Mouse (Mus musculus): ENCODE data around the gene Olfr738.

The Olfr738 gene

DNA sequence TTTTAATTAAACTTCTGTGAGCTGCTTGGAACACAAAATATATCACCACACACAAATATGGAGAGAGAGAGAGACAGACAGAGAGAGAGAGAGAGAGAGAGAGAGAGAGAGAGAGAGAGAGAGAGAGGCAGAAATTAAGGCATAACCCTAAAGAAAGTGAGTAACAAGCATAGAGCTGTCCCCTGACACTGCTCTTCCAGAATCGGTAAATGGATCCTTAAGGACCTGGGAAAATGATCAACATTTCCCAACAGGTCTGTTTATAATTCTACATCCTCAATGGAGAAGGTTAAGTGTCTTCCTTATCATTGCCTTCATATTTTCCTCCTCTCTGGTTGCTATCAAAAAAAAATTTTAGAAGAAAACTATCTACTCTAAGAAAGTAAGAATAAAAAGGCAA, at the start of gene Olfr738:
TSS of gene Olfr738 (plus strand) at position 301 of the 400 bp plus-strand sequence.
- DNase-seq (ENCODE audit: low spot score) = no peak

DNA sequence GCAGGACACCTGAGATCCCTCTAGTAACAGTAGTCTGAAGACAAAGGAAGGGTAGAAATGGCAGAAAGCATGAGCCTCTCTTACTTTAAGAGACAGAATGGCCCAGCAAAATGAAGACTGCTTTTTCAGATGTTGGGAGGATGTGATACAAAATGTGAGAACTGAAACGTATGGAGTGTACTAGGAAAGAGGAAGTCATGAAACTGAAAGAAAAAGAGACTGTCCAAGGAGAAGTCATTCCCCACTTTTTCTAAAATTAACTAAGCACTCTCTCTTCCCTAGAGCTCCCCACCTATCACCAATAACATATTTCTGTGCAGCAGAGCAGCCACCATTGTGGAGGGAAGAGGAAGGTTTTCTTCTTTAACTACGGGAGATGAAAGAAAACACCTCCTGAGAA, 49.8 kb upstream of the Olfr738 start, which contains the start of gene Tlr11:
TSS of gene Tlr11 (plus strand) at position 322 of the 400 bp plus-strand sequence.
- no peak for DNase-seq (ENCODE audit: low spot score)

- no peak for DNase-seq (ENCODE audit: low spot score)
Observed at GRCm38 (mm10) chr14:50360480-50360879, 46.9 kb upstream of the Olfr738 start.

DNA sequence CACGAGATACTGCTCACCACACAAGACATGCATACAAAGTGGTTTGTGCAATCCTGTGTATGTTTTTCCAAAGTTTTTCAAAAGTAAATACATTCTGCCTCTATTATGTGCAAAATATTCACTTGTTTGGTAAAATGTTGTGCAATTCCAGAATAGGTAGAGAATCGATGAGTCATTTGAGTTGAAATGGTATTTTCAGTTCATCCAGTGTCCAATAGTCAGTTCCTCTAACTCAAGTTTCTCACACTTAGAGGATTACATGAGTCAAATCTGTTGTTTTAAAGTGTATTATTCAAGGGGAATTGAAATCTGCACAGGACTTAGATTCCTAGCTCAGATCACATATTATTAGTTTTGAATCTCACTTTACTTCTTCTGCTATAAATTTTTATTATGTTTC, 43.8 kb upstream of the Olfr738 start:
- DNase-seq (ENCODE audit: low spot score) = no peak

DNA sequence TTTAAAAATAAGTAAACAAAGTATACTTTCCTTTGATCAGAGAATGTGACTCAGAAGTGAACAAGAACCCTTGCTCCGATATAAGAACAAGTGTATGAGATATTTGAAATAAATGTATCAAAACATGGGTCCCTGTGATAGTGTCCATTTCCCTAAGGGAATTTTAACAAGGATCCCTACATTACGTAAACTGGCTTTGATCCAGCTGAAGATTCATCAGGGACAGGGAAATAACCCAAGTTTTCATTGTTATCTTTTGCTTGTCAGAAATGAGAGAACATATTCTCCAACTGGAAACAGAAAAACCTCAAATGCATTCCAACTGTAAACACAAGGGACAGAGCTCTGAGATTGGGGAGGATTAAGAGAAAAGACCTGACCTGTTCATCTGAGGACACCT, 26.5 kb upstream of the Olfr738 start, which contains the start of gene Olfr736:
TSS of gene Olfr736 (plus strand) at position 301 of the 400 bp plus-strand sequence.
- DNase-seq (ENCODE audit: low spot score) = no peak

DNA sequence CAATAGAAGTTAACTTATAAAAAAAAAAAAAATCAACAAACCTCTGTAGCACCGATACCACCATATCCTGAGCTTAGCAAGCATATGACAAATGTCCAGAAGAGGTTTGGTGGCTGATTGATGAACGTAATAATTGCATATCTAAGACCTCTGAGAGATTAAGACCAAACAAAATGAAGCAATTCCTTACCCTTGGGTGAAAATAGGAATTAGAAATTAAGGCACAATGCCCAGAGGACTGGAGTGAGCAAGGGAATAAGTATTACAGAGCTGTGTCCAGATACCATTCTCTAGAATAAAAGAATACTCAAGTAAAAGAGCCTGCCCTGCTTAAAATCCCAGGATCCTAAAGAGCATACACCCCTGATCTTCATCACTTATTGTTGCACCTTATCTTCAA, 11.0 kb downstream of the Olfr738 start, which contains the start of gene Olfr739:
TSS of gene Olfr739 (plus strand) at position 301 of the 400 bp plus-strand sequence.
- DNase-seq (ENCODE audit: low spot score) = no peak

GRCm38 (mm10) chr14:50445245-50445644, 37.9 kb downstream of the Olfr738 start, which contains the start of gene Olfr740:
Gene Olfr740, plus strand, starts transcription at chr14:50445545.
- DNase-seq (ENCODE audit: low spot score) = no peak
